Mouse (Mus musculus): ENCODE results near the gene Park7.

Park7 gene

DNA sequence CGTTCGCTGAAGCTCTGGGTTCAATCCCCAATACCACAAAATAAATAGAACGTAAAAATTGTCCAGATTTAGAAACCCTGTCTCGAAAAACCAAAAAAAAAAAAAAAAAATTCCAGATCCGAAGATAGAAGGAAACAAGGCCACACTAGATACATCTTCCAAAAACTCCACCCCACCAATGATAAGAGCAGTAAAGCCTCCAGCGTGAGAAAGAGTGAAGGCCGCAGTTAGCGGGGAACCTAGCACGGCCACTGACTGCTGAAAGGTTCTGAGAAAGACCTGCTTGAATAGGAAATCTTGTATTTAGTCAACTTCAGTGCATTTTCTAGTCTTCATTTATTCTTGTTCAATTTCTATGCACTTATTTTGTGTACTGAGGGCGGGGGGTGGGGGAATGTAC is 38.8 kb downstream of the Park7 start:
- DNase-seq (ENCODE audit: low spot score in 2 of 2) = no peak

DNA sequence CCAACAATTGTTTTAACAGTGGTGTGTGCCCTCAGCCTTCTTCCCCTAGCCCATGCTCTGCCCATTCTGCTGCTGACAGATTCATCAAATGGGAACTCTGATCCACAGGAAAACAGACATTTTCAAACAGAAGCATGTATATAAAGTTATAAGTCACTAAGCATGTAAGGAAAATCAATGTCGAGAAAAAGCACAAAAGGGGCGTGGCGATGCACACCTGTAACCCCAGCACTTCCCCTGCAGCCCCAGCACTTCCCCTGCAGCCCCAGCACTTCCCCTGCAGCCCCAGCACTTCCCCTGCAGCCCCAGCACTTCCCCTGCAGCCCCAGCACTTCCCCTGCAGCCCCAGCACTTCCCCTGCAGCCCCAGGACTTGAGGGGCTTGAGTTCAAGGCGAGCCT is 39.8 kb downstream of the Park7 start:
- DNase-seq (ENCODE audit: low spot score in 2 of 2) = peak; percentile 11 to 28

DNA sequence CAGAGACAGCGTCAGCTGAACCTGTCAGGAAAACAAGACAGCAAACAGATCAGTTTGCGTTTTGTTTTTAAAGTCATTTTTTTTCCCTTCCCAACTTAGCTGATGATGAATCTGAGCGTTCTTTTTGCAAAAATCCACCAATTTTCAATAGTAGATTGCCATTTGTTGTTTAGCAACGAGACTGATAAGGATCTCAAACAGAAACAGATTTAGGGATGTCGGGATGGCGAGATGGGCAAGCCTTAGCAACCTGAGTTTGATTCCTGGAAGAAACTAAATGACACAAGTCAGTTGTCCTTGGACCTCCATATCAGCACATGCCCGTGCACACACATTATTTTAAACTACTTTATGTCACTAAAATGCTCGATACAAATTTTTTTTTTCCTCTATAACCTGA is 41.6 kb downstream of the Park7 start:
- DNase-seq (ENCODE audit: low spot score in 2 of 2) = no peak

DNA sequence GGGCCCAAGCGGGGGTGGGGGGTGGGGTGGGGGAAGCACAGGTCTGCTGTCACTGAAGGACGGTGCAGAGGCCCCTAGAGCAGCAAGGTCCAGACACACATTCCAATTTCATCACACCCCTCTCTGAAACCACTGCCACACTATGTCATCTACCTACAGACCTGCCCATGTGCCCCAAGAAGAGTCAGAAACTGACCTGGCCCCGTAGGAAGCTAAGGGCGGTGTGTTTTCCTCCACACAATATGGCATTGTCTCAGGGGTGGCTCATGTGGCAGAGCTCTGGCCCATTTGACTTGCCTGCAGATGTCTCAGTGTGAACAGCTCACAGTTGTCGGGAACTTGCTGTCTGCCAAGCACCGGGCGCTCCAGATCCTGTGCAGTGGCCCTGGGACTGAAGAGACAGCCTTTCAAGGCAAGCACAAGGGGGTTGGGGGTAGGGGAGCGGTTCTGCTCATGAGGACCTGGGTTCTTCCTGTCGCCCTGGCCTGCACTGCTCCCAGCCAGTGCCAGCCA is 42.0 kb downstream of the Park7 start:
- no peak for DNase-seq (ENCODE audit: low spot score in 2 of 2)

DNA sequence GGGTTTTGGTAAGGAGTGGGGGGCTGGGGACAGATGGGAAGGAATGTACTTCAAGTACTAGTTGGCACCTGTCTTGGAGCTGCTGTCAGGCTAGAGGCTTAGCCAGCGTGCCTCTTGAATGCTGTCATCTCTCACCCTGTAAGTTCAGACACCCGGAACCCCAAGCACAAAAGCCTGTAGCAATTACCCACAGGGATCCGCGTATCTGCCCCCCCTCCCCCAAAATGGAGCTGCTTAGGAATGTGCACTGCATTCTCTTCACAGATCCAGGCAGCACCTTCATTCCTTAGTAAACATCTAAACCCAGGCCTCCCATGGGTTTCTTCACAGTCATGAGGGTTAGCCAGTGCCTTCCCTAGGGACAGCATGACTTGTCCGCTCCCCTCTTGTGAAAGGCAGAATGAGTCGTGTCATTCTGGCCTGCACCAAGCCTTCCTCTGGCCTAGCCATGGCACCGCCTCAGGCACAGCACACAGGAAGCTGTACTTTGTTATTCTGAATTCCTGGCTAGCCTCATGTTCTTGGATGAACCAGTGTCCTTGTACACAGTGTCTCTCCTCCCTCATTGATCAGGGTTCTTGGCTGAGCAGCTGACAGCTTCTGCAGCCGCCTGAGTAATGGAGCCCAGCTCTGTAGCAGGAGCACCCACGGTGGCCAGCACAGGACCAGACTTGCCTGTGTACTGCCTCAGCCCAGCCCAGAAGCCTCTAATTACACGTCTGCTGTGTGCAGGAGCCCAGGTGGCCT is 42.7 kb downstream of the Park7 start:
- DNase-seq (ENCODE audit: low spot score in 2 of 2) = no peak

DNA sequence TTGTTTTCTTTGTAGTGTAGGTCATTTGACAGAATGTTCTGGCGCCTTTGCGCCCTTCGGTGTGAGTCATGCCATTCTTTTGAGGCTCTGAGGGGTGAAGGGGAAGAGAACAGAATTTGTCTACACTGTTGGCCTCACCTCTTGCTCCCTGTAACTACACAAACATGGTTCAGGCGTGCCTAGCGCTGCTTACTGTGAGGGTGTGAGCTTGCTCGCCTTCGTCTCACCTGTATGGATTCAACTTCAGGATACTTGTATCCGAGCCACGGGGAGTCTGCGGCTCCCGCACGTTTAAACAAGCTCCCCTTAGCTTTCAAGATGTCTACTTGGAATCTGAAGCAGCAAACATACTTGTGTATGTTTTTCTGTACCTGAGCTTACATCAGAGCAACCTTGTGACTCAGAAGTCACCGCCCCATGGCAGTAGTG is 43.3 kb downstream of the Park7 start:
- no peak for DNase-seq (ENCODE audit: low spot score in 2 of 2)

DNA sequence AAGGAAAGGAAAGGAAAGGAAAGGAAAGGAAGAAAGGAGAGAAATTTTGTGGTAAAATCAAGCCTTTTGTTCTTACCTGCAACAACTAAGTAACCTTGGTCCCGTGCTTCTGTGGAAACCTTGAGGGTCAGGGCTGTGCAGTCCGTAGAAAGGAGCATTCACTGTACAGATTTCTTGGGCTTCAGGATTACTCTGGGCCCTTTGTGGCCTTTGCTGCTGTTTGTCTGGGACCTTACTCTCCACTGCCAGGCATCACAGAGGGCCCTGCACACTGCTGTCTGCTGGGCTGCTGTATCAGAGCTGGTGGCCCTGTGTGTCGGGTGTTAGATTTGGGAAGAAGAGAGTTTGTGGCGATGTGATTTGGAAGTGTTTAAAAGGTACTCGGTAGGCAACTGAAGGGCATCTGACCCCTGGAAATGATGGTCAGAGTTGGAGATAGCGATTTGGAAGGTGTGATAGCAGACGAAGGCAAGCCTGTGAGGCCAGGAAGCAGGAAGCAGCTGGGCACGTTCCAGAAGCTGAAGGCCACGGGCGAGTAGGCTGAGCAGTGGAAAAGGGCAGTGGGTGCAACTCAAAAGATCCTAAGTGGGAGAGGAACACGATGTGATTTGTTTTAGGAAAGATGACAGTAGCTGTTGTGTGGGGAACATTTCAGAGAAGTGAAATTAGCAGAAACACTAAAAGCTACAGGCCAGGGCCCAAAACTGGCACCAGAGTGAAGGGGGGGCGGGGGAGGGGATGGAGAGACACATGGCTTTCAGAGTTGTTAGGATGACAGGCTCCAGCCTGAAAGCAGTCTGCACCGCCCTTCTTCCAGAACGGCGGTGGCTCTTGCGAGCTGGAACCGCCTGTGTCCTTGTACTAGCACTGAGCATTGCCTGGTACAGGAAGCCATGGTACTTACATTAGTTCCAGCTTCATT is 44.7 kb downstream of the Park7 start:
- no peak for DNase-seq (ENCODE audit: low spot score in 2 of 2)

DNA sequence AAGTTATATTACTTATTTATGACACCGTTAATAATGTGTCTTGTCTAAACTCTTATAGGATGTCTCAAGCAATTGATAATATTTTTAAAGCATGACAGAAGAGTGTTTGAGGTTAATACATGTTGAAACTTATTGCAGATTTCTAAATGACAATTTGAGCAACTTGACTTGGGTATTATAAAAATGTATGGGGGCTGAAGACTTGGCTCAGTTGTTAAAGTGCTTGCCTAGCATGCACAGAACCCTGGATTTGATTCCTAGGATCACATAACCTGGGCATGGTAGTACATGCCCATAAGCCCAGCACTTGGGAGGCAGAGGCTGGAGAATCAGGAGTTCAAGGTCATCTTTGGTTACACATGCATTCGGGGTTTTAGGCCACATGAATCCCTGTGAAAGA is 45.4 kb downstream of the Park7 start:
- DNase-seq (ENCODE audit: low spot score in 2 of 2) = no peak

DNA sequence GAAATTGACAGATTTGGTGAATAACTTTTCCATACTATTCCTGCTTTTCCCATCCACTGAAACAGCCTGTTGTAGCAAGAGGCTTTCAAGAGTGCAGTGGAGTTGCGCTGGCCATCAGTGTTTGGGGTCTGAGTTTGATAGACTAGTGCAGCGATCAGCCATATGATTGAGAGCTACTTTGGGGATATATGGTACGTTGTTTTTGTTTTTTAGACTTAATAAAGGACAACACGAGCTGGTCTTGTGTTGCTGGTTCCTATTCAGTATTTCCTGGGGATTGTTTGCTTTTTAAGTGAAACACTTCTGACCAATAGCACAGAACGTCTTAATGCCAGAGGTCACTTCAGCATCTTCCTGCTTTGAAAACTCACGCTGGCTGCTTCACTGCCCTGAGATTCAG is 46.1 kb downstream of the Park7 start:
- DNase-seq (ENCODE audit: low spot score in 2 of 2) = no peak

DNA sequence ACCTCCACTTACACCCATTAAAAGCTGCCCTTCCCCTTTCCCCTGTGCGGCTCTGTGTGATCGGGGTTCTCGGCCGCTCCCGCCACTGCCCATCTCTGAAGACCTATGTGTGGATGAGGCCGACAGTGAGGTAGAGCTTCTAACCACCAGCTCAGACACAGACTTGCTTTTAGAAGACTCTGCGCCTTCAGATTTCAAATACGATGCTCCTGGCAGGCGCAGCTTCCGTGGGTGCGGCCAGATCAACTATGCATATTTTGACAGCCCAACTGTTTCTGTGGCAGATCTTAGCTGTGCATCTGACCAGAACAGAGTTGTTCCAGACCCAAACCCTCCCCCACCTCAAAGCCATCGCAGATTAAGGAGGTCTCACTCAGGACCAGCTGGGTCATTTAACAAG is 47.7 kb downstream of the Park7 start:
- DNase-seq (ENCODE audit: low spot score in 2 of 2) = no peak

DNA sequence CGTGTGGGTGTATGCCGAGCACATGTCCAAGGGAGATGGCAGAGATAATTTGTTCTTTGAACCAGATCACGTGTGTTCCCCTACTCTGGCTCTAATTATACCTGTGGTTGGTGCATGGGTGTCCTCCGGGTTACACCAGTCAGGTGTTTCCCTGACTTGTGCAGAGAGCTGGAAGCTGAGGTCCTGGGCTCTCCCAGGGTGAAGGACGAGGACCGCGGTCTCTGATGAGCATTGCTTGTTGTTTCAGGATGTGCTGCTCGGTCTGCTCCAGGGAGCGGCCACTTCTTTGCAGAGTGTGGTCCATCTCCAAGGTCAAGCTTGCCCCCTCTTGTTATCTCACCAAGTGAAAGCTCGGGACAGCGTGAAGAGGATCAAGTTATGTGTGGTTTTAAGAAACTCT is 48.2 kb downstream of the Park7 start:
- DNase-seq (ENCODE audit: low spot score in 2 of 2) = no peak

DNA sequence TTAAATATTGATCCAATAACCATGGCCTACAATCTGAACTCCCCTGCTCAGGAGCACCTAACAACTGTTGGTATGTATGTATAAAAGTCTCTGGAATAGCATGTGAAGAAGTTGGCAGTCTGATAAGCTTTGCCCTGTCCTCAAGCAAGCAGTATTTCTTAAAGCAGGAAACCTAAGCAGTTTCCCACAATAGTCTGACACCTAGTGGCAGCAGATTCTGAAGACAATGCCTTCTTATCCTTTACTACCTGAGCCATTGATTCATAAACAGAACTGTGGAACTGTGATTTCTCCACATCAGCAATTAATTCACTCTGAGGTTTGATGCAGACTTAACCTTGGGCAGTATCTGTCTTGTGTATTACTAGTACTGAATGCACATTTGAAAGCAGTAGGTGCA is 48.9 kb downstream of the Park7 start:
- DNase-seq (ENCODE audit: low spot score in 2 of 2) = no peak

DNA sequence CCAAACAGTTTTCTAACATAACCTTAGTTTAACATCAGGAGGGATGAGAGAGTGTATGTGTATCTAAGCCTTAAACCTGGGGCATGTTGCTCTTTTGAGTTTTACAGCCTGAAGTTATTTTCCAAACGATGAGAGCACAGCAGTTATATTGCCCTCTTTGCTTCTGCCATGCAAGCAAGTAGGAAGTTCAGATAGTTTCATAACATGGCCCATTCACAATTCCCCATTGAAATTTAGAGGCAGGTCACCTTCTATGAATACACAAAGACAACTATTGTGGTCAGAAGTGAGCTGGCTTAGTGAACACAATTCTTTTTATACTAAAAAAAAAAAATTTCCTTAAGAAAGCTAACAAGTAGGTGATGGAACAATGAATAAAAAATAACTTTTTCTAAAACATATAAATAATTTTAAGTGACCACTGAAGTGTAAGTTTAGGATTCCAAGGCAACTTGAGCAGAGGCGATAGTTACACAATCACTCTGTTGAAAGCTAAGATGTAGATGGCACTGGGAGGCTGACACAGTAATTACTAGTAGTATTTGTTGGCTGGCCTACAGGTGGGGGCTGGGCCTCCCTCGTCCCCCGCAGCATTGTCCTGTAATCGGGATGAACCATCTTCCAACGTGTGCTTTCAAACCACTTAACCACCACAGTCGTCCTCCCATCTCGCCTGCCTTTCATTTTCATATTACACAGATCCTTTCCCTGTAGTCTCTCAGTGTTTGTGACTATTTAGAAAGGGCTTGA is 51.4 kb downstream of the Park7 start:
- DNase-seq (ENCODE audit: low spot score in 2 of 2) = no peak

DNA sequence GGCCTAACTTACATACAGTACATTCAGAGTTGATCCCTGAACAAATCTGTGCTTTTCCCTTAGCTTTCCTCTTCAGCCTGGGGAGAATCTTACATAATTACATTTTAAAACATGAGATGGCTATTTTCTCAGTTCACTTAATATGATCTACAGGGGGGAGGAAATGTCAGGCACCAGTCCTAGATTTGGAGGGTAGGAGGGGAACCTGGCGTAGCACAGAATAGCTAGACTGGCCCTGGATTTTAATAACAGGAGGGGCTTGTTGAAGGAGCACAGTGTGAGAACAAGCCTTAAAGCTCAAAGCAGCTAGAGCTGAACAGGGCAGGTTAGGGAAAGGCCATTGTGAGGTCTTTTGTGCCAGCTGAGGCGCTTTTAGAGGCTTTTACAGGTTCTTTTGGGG is 53.1 kb downstream of the Park7 start:
- DNase-seq (ENCODE audit: low spot score in 2 of 2) = no peak

DNA sequence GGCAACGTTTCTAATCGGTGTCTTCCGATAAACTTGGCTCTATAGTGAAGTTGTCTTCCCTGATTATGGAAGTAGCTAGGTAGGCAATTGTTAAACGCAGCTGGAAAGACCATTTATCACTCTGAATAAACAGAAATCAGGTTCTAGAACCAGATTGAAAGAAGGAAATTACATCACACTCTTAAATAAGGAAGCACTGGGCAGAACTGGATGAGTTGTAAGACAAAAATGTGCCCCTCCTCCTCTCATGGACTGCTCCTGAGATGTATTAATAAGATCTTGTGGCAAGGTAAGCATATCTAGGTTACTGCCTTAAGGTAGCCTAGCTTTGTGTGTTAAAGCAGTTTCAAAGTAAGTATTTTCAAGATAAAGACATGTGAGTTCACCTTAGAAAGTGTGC is 53.7 kb downstream of the Park7 start:
- no peak for DNase-seq (ENCODE audit: low spot score in 2 of 2)

DNA sequence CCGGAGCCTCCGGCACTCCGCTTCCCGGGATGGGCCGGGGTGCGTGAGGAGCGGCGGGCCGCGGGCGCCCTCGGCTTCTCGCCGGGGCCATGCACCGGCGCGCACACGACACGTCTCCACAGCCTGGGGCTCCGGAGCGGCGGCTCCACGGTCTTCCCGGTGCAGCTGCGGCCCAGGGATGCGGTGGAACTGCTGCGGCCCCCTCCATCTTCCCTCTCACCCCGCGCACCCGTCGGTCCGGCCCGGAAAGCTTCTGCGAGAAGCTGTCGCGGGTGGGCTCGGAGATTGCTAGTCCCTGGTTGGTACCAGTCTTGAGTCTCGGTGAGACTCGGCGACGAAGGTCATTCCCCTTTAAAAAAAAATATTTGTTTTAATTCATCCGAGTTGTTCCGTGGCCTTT is 58.9 kb downstream of the Park7 start:
- no peak for DNase-seq (ENCODE audit: low spot score in 2 of 2)

DNA sequence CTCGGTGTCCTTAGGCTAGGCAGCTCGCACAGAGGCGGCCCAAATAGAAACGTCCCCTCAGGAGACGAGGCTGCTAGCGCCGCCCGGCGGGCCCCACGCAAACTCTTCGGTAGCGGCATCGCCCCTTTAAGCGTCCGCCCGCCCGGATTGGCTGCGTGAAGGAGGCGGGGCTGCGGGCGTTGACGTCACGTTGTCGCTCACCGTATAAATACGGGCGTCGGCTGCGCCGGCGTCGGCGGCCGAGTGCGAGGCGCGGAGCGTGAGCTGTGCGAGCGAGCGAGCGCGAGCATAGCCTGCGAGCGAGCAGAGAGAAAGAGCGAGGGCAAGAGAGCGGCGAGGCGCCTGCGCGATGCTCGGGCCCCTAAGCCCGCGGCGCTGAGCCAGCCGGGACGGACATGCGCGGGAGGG is 59.4 kb downstream of the Park7 start:
- DNase-seq (ENCODE audit: low spot score in 2 of 2) = peak; percentile 85 to 89

DNA sequence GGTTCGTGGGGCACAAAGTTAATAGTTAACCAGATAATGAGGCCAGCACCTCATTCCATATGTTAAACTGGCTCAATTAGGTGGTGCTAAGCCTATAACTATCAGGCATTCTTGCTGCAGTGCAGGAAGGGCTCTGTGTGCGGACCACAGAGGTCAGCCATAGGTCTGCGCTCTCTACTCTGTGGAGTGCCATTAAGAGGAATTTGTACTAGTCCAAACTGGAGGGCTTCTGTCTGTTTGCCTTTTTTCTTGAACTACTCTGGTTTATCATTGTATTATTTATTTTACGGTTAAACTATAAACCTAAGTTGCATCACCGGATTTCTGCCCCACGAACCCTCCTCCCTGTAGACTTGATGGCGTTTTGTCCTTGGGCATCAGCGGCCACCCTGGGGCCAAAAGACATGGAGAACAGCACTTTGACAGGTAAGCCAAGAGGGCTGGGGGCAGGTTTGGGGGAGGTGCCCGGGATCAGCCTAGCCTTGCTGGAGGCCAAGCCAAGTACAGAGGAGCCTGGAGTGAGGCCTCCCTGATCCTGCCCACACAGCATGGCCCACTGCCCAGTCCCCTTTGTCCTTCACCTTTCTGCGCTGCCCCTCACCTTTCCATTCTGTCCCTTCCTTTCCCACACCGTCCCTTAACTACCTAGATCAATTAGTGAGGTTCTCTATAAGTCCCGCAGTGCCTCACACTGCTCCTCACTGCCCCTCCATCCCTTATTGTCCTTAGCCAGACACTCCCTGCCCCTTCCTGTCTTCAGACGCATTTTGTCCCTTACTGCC is 60.4 kb downstream of the Park7 start, which contains the start of gene Errfi1:
Errfi1 (plus strand) TSS at position 240 of the 782 bp plus-strand sequence.
- no peak for DNase-seq (ENCODE audit: low spot score in 2 of 2)

DNA sequence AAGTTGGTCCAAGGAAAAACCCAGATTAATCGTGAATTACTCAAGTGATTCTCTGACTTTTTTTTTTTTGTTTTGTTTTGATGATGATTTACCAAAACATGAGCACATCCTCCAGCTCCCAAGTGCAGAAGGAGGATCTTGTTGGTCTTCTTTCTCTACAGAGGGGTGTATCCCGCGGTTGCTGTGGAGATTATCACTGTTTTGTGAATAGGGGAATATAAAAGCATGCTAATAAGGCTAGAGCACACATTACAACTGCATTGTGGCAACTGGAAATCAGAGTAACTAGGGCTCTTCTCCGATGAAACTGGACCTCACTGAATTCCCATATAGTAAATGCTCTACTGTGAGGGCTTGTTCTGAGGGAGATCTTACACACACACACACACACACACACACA is 61.8 kb downstream of the Park7 start:
- no peak for DNase-seq (ENCODE audit: low spot score in 2 of 2)

DNA sequence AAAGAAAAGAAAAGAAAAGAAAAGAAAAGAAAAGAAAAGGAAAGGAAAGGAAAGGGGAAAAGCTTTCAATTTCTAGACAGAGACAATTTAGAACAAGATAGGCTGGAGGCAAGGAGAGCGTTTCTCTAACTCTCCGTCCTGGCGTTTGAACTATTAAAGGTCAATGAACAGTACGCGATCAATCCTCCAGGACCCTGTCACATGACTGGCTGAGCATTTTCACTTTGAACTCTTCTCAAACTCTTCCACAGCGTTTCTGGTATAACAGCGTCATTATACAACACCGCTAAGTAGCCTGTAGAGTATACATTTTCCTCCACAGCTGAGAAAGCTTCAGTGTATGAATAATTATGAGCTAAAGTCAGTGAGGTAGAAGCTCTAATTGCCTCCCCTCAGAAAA is 62.2 kb downstream of the Park7 start:
- no peak for DNase-seq (ENCODE audit: low spot score in 2 of 2)

DNA sequence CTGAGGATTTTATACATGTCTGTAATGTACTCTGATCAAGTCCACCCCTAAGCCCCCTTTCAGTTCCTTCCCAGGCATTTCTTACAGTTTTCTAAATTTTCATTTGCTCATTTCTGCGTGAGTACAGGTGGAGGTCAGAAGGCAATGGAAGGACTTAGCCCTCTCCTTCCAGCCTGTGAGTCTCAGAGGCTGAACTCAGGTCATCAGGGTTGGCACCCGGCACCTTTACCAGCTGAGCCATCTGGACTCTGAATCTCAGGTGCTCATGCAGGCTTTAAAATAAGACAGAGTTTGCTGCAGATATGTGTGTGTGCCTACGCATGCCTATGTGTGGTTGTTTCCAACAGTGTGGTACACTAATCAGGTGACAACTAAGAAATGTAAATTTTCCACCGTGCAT is 63.3 kb downstream of the Park7 start:
- DNase-seq (ENCODE audit: low spot score in 2 of 2) = no peak
